Mouse (Mus musculus) heart, embryonic 15.5 days (tissue): ENCODE results near the gene Elovl1. TPM values are rescaled to one million over a fixed set of nuclear protein-coding genes. Genes with fewer than 3 reads are reported as not detected.

Experiments used
- ATAC-seq: fragments of 200-750 bp; cut with Nextera tagmentation; replicated peaks from 2 replicates; pipeline ENCODE4 v1.8.0; 2017; ENCODE audit warnings: low read depth, moderate TSS enrichment; ENCODE audit not compliant: insufficient number of reproducible peaks, insufficient read depth, low FRiP score
- H3K27ac ChIP-seq: fragments of 300-500 bp; sonication (generic); 2 replicates; pipeline ENCODE4 v1.5.1; 2015; ENCODE audit warnings: mild to moderate bottlenecking, inconsistent platforms
- H3K27me3 ChIP-seq: fragments of 300-500 bp; sonication (generic); 2 replicates; pipeline ENCODE4 v1.6.1; 2015; ENCODE audit warnings: inconsistent platforms
- H3K36me3 ChIP-seq: fragments of 300-500 bp; sonication (generic); 2 replicates; pipeline ENCODE4 v1.6.1; 2015; ENCODE audit warnings: mild to moderate bottlenecking, inconsistent platforms
- H3K4me1 ChIP-seq: fragments of 300-500 bp; sonication (generic); replicated peaks from 2 replicates; pipeline ENCODE4 v1.6.1; 2015; ENCODE audit warnings: inconsistent platforms
- H3K4me2 ChIP-seq: fragments of 300-500 bp; sonication (generic); 2 replicates; pipeline ENCODE4 v1.6.1; 2015; ENCODE audit warnings: inconsistent platforms, mild to moderate bottlenecking, moderate library complexity
- H3K4me3 ChIP-seq: fragments of 300-500 bp; sonication (generic); 2 replicates; pipeline ENCODE4 v1.5.1; 2015; ENCODE audit warnings: mild to moderate bottlenecking, inconsistent platforms
- H3K9ac ChIP-seq: fragments of 300-500 bp; sonication (generic); 2 replicates; pipeline ENCODE4 v1.6.1; 2015; ENCODE audit warnings: mild to moderate bottlenecking, inconsistent platforms
- H3K9me3 ChIP-seq: fragments of 300-500 bp; sonication (generic); replicated peaks from 2 replicates; pipeline ENCODE4 v1.6.1; 2016; ENCODE audit warnings: inconsistent platforms
- WGBS: fragments of 180-500 bp; shearing (Covaris S2); methylation state at CpG from one replicate; pipeline ENCODE4 v1.1.7; 2015; ENCODE audit warnings: mixed read lengths; 5-methylcytosine and 5-hydroxymethylcytosine counted together
- polyA plus RNA-seq: library from polyadenylated mRNA; unstranded; fragments of >200 nt; fragmentation: Nextera tagmentation; extraction: Ambion mirVana; gene quantifications from 2 replicates; pipeline ENCODE4 v1.2.1, GENCODE M21; 2015

Elovl1 gene
- polyA plus RNA-seq, 1 experiment from 2014 or later, result 54.2 TPM

DNA sequence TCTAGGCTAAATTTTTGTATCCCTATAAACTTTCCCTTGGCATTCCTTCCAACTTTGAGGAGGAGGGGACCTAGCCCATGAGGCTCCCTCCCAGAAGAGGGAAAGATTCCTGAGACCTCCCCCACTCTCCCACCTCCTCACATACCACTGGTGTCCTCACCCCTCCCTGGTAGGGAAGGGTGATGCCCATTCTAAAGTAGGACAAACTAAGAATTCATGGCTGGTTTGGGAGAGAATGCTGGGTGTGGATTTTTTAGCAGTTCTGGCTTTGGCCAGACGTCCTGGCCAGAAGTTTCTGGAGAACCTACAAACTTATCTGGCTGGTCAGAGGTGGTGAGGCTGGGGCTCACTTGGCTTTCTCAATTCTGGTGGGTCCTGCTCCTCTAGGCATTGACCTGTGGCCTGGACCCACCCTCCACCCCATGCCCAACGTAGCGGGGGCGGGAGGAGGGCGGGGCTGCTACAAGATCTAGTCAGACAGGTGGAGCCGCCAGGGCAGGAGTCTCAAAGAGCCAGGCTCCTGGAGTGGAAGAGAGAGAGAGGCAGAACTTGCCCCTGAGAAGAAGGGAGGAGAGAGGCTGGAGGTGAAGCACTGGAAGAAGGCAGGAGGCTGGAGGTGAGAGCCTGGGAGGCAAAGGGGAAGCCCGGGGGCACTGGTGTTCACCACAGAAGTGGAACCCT lies 1.5 kb downstream of the Elovl1 start:
- peak overlapping the region; percentile 89 for H3K27ac ChIP-seq
- peaks cover 41% of the 10 kb centered on the region for H3K4me1 ChIP-seq
- peaks cover 37% of the 10 kb centered on the region for H3K36me3 ChIP-seq
- 49% methylated on average over 7 of the region's 7 CpGs for WGBS
- H3K4me3 ChIP-seq, result peak overlapping the region; percentile 92
- H3K9ac ChIP-seq, result peak overlapping the region; percentile 91; the same call in 1 of the 2 replicates
- H3K4me2 ChIP-seq, result peak overlapping the region; percentile 93
- H3K27me3 ChIP-seq, result no peaks in the 10 kb centered on the region
- no peaks in the 10 kb centered on the region for H3K9me3 ChIP-seq
- no peak for ATAC-seq

DNA sequence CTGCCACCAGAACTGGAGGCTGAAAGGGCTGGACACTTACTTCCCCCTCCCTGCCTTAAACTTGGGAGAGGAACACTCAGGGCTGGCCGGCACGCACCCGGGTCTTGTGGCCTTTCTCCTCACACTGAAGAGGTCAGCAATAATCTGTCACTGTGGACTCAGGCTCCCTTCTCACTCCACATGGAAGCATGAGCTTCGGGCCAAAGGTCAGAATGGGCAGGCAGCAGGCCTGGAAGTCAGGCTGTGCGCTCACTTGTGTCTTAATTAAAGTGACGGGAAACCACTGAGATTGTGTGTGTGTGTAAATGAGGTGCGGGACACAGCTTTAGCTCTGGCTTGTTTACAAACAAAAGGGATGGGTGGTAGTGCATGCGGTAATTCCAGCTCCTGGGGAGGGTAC lies 4.4 kb downstream of the Elovl1 start:
- peaks cover 61% of the 10 kb centered on the region for H3K4me1 ChIP-seq
- no peak overlapping the region for H3K4me3 ChIP-seq
- no peaks in the 10 kb centered on the region for H3K9me3 ChIP-seq
- no peak overlapping the region for H3K27ac ChIP-seq
- 77% methylated on average over 8 of the region's 8 CpGs for WGBS
- no peak for ATAC-seq
- H3K4me2 ChIP-seq, result no peak overlapping the region
- H3K27me3 ChIP-seq, result no peaks in the 10 kb centered on the region
- H3K36me3 ChIP-seq, result peaks cover 42% of the 10 kb centered on the region
- no peak overlapping the region for H3K9ac ChIP-seq

DNA sequence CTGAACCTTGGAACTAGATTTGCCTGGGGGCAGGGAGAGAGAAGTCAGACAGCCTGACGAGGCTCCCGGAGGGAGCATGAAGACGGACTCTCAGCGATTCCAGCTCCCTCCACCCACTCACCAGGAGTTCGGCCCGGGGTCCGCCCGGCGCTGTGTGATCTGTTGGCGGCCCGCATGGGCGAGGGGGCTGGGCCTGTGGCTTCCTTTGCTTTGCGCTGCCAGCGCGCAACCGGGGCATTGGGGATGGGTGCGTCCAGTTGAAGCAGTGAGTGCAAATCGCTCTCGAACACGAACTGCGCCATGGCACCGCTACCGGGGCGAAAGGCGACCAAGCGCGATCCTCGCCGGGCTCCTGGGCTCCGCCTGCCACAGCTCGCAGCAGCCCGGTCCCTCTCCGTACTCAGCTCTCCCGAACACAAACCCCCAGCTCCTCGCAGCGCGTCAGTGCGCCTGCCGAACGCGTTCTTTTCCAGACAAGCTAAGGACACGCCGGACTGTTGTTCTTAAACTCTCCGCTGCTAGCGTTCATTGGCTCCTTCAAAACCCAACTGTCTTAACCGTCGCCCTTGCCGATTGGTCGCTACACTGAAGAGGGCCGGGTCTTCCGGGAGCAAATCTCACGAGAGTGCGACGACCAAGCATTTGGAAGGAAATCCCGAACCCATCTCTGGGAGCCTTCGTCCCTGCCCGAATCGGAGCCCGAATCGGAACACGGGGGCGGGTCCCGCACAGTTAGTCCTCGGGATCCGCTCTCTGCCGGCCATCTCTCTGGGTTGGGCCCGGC lies 9.1 kb downstream of the Elovl1 start, which contains the start of gene Cdc20:
Gene Cdc20 (minus strand): TSS at position 533 of the 784 bp plus-strand sequence.
- H3K4me2 ChIP-seq, result peak within 1 kb of the TSS; percentile 97
- H3K9ac ChIP-seq, result peak within 1 kb of the TSS; percentile 73
- ATAC-seq, result peak; percentile 95
- H3K4me3 ChIP-seq, result peak within 1 kb of the TSS; percentile 69
- peaks cover 29% of the 10 kb centered on the region for H3K36me3 ChIP-seq
- under 1% methylated on average over 67 of the region's 67 CpGs for WGBS
- peaks cover 48% of the 10 kb centered on the region for H3K4me1 ChIP-seq
- H3K27ac ChIP-seq, result peak within 1 kb of the TSS; percentile 94
- H3K9me3 ChIP-seq, result no peaks in the 10 kb centered on the region
- no peaks in the 10 kb centered on the region for H3K27me3 ChIP-seq

- H3K27ac ChIP-seq, result peak overlapping the region; percentile 94
- no peaks in the 10 kb centered on the region for H3K9me3 ChIP-seq
- peak overlapping the region; percentile 69 for H3K4me3 ChIP-seq
- 4% methylated on average over 12 of the region's 12 CpGs for WGBS
- H3K36me3 ChIP-seq, result peaks cover 21% of the 10 kb centered on the region
- 0 out of 2 replicates have a peak, but pooled peaks have one; percentile 29 for ATAC-seq
- peaks cover 47% of the 10 kb centered on the region for H3K4me1 ChIP-seq
- peak overlapping the region; percentile 97 for H3K4me2 ChIP-seq
- H3K9ac ChIP-seq, result peak overlapping the region; percentile 58
- no peaks in the 10 kb centered on the region for H3K27me3 ChIP-seq
Measured at GRCm38 (mm10) chr4:118437829-118438253, 9.9 kb downstream of the Elovl1 start.

- no peaks in the 10 kb centered on the region for H3K9me3 ChIP-seq
- H3K4me1 ChIP-seq, result peaks cover 11% of the 10 kb centered on the region
- no peak overlapping the region for H3K4me2 ChIP-seq
- H3K36me3 ChIP-seq, result no peaks in the 10 kb centered on the region
- peaks cover 5% of the 10 kb centered on the region; the same call in 1 of the 2 replicates for H3K27me3 ChIP-seq
- WGBS, result 66% methylated on average over 10 of the region's 10 CpGs
- H3K27ac ChIP-seq, result no peak overlapping the region
- H3K4me3 ChIP-seq, result no peak overlapping the region
- no peak overlapping the region for H3K9ac ChIP-seq
- ATAC-seq, result no peak
Measured at GRCm38 (mm10) chr4:118445088-118445487, 17.2 kb downstream of the Elovl1 start.

DNA sequence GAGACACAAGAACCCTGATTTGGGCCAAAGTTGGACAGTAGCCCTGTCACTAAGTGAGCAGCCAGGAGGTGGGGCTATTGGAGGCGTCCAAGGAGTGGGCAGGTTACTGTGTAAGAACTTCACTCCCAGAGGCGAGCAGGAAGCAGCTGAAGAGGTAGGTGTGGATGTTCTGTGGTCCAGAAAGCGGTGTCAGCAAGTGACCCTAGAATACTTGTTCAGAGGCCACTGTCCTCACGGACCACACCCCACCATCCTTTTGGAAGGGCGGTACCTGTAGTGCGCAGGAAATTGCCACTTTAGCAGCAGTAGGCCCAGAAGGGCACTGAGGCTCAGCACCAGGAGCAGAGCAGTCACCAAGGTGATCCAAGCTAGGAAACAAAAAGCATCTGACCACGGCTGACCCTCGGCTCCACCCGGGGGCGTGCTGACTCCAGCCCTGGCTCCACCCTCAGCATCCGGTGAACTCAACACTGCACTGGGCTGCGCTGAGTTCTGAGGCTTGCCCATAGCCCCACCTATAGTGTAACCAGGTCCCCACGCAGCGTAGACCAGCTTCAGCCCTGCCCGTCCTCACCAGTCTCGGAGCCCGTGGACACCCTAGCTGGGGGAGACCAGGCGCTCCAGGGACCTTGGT lies 18.0 kb downstream of the Elovl1 start:
- WGBS, result 17% methylated on average over 18 of the region's 18 CpGs
- peaks cover 8% of the 10 kb centered on the region for H3K27me3 ChIP-seq
- H3K9ac ChIP-seq, result peak overlapping the region; percentile 48
- H3K4me2 ChIP-seq, result peak overlapping the region; percentile 77
- H3K36me3 ChIP-seq, result no peaks in the 10 kb centered on the region
- no peaks in the 10 kb centered on the region for H3K9me3 ChIP-seq
- peak overlapping the region; percentile 43 for H3K4me3 ChIP-seq
- H3K4me1 ChIP-seq, result peaks cover 11% of the 10 kb centered on the region
- H3K27ac ChIP-seq, result no peak overlapping the region
- peak; percentile 64; the same call in 1 of the 2 replicates for ATAC-seq

DNA sequence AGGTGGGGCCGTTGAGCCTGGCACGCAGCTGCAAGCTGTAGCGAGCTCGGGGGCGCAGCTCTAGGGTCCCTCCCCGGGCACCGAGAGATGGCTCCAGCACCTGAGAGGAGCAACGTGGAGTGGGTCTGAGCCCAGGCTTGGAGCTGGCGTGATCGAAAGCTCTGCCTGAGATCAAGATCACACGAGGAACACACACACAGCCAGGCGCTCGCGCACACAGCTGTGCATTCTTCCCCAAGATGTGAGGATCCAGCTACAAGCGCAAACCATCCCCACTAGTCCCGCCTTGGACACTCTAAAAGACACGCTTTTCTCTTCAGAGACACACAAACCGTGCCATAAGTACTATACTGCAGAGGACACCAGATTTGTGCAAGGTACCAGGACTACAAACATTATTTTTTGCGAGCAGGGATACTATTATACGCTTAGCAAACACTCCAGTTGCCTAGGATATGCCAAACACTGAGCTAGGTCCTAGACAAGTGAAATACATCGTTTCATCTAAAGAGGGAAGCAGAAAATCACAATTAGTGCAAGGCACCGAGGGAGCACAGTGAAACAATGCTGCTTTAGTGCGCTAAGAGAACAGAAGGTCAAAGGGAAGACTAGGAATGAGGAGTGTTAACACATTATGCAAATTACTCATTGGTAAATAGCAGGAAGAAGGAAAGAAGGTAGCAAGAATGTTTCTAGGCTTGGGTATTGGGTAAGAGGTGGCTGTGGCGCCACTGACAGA lies 18.7 kb downstream of the Elovl1 start:
- Histone ChIP-seq H3K9me3 (no peaks in the 10 kb centered on the region), H3K36me3 (no peaks in the 10 kb centered on the region), H3K4me2 (peak overlapping the region; percentile 77), H3K4me1 (peaks cover 11% of the 10 kb centered on the region), H3K27ac (no peak overlapping the region), H3K9ac (peak overlapping the region; percentile 48), H3K27me3 (peaks cover 8% of the 10 kb centered on the region), H3K4me3 (peak overlapping the region; percentile 43)
- 33% methylated on average over 24 of the region's 24 CpGs for WGBS
- no peak for ATAC-seq

DNA sequence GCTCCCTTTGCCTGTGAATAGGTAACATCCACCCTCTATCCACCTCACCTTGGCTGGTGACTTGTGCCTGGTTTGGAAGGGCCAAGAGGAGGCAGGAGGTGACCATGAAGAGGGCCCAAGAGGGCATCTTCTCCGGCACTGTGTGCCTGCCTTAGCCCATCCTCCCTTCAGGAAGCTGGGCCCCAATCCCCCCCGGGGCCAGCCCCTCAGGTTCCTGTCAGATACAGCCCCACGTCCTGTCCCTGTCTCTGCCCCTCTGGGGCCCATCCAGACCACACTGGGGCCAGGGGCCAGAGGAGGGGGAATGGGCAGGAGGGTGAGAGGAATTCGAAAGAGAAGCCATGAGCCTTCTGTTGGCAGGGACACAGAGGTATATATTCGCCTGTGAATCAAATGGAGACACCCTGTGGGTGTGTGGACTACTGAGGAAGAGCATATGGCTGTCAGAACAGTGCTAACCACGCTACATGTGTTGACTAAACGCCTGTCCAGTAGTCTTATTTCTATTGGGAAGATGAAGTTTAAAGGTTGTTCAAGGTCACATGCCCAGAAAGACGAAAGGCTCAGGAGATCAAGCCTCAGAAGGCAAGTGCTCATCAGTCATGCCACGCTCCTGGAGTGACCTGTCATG lies 29.6 kb downstream of the Elovl1 start, which contains the start of gene Mpl:
Gene Mpl (minus strand): TSS at position 169 of the 631 bp plus-strand sequence.
- H3K36me3 ChIP-seq, result no peaks in the 10 kb centered on the region
- H3K4me3 ChIP-seq, result no peak within 1 kb of the TSS
- 60% methylated on average over 9 of the region's 9 CpGs for WGBS
- H3K4me2 ChIP-seq, result no peak within 1 kb of the TSS
- no peaks in the 10 kb centered on the region for H3K27me3 ChIP-seq
- H3K9me3 ChIP-seq, result no peaks in the 10 kb centered on the region
- no peaks in the 10 kb centered on the region for H3K4me1 ChIP-seq
- no peak within 1 kb of the TSS for H3K9ac ChIP-seq
- no peak for ATAC-seq
- no peak within 1 kb of the TSS for H3K27ac ChIP-seq

GRCm38 (mm10) chr4:118464956-118465355 lies 37.1 kb downstream of the Elovl1 start:
- 0 out of 2 replicates have a peak, but pooled peaks cover 2% of the 10 kb centered on the region for H3K27me3 ChIP-seq
- H3K4me2 ChIP-seq, result no peak overlapping the region
- peaks cover 6% of the 10 kb centered on the region; the same call in 1 of the 2 replicates for H3K4me1 ChIP-seq
- WGBS, result 74% methylated on average over 3 of the region's 3 CpGs
- no peaks in the 10 kb centered on the region for H3K36me3 ChIP-seq
- no peaks in the 10 kb centered on the region for H3K9me3 ChIP-seq
- no peak for ATAC-seq
- no peak overlapping the region for H3K9ac ChIP-seq
- no peak overlapping the region for H3K4me3 ChIP-seq
- no peak overlapping the region for H3K27ac ChIP-seq

DNA sequence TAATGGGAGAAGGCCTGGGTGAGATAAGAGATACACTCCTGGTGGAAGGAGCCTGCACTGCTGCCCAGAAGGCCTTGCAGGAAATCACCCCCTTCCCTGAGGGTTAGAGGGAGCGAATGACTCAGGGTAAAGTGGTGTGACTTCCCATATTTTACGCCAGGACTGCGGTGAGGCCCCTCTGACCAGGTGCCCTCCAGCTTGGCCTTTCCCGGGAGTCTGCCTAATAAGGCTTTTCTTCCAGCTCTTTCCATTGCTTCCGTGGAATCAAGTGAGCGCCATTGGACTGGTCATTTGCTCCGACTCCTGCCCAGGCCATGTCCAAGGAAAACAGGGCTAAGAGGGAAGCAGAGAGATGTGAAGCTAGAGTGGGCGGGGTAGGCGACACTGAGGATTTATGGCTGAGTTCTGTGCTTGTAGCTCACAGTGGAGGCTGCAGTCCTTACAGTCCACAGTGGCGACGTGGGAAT lies 37.8 kb downstream of the Elovl1 start:
- Histone ChIP-seq H3K9me3 (no peaks in the 10 kb centered on the region), H3K4me2 (no peak overlapping the region), H3K4me1 (peaks cover 6% of the 10 kb centered on the region; the same call in 1 of the 2 replicates), H3K4me3 (no peak overlapping the region), H3K27ac (peak overlapping the region; percentile 58), H3K36me3 (no peaks in the 10 kb centered on the region), H3K27me3 (0 out of 2 replicates have a peak, but pooled peaks cover 2% of the 10 kb centered on the region), H3K9ac (no peak overlapping the region)
- 32% methylated on average over 11 of the region's 11 CpGs for WGBS
- ATAC-seq, result peak; percentile 66
